Mouse (Mus musculus) left cerebral cortex, postnatal 25 days (tissue): Measurements from ENCODE around the gene Cfap43. TPM values are rescaled to one million over a fixed set of nuclear protein-coding genes. Genes with fewer than 3 reads are reported as not detected.
"Not testable (repeated sequence)": the region's sequence is repeated elsewhere in the genome, so short reads cannot be mapped to it uniquely, and the experiment has no call there.

Experiments
- DNase-seq, 2 experiments: peaks; one replicate each; pipeline ENCODE4 v3.0.0; 2022; ENCODE audit warnings: low spot score in 2 of 2, mixed read lengths in 1 of 2
- intact Hi-C: fragments of 180-260 bp; cut with DNase I; formaldehyde crosslinking; loops from one replicate; pipeline ENCODE4 v1.15.1; 2025
- total RNA-seq, 2 experiments: library from RNA; stranded (reverse); gene quantifications; 2 replicates each; pipeline ENCODE4 v1.2.3; 2021

The Cfap43 gene
- total RNA-seq, 2 experiments from 2014 or later = 0.16 to 0.64 TPM

DNA sequence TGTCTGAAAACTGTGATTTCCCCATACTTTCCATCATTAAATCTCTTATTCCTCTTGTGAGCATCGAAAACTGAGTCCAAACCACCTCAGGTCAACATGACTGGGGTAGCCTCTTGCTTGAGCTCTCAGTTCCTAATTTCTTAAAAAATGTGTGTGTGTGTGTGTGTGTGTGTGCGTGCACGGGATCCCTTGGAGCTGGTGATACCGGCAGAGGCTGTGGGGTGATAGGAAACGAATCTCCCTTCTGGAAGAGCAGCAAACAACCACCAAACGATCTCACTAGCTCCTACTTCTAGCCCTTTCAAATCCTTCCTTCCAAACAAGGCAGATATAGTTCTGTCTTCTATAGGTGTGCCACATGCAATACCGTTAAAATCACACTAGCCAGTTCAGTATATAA is 54.4 kb downstream of the Cfap43 start:
- intact Hi-C loops = no loop called here
- DNase-seq = no peak

DNA sequence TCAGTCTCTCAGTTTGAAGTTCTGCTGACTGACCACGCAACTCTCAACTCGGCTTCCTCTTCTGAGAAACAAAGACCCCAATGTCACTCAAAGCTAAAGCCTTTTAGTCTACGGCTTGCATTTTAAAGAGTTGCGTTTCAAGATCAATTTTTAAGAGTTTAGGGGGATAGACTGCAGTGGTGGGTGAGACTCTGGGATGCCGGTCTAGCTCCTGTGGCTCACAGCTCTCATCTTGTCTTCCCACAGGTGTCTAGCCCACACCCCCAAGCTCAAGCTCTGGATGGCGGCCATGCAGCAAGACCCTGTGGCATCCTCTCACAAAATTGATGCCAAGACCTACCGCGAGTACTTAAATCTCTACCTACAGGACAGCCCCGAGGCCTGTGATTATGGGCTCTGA is 55.0 kb downstream of the Cfap43 start:
- no peak for DNase-seq
- intact Hi-C loops = no loop called here

DNA sequence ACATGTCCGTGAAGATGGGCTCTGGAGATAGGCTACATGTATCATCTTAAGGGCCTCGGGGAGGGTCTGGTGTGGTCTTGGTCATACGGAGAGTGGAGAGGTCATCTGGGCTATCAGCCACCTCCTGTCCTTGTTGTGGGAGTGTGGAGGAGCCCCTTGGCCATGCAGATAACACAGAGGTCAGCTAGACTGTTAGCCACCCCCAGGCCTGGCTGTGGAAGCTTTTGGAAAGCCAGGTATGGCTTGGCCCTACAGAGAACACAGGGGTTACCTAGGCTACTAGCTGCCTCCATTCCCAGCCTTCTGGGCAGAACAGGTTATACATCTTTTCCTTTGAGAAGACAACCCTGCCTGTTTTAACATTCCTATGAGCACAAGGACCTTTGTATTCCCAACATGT is 56.5 kb downstream of the Cfap43 start:
- DNase-seq = no peak
- intact Hi-C loops = no loop called here

DNA sequence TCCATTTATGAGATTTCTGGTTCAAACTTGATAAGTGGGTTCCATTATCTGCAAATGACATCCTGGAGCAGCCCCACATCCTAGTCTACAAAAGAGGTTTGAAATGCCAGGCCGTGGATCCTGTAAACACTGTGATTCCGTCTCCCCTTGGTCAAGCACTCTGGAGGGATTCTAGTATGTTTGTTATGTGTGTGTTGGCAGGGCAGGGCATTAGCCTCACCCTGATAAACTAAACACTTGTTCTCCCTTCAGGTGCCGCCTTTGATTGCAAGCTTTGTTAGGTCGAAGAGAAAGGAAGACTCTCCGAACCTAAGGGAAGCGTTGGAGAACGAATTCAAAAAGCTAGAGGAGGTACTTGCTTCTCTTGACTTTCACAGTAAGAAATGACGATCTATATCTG is 59.9 kb downstream of the Cfap43 start:
- intact Hi-C loops = no loop called here
- no peak for DNase-seq

DNA sequence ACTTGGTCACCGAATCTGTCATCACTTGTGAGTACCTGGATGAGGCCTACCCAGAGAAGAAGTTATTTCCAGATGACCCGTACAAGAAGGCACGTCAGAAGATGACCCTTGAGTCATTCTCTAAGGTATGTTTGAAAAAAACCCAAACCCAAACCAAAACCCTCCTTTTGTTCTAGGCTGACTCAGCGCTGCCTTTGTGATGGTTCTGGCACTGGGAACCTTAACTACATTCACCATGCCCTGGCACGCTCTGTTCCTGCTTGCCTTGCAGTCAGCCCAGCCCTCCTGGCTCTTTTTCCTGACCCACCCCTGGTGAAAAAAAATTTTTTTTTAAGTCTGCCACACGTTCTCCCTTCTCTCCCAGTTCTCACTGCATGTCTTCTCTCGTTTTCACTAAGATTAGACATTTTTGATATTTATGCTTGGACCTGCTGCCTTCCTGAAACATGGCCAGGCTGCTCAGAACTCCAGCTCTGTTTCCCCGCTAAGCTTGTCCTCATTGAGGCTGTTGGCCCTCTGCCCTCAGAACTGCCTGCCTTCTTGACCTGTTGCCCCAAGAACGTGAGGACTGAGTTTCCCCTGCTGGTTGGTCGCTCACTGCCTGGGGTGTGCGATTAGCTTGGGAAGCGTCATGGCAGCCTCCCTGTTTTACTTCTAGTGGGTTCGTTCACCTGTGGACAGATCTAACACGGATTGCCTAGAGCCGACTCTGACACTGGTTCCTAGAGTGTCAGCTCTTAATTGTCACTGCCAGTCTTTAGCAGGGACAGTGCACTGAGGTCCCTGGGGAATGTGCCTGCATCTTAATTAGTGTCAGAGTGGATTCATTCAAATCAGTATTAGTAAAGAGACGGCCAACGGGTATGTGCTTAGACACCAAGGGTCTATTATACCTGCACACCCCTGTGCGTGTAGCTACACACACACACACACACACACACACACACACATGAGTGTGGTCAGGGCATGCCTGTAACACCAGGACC is 60.8 kb downstream of the Cfap43 start:
- intact Hi-C loops = no loop called here
- no peak for DNase-seq

DNA sequence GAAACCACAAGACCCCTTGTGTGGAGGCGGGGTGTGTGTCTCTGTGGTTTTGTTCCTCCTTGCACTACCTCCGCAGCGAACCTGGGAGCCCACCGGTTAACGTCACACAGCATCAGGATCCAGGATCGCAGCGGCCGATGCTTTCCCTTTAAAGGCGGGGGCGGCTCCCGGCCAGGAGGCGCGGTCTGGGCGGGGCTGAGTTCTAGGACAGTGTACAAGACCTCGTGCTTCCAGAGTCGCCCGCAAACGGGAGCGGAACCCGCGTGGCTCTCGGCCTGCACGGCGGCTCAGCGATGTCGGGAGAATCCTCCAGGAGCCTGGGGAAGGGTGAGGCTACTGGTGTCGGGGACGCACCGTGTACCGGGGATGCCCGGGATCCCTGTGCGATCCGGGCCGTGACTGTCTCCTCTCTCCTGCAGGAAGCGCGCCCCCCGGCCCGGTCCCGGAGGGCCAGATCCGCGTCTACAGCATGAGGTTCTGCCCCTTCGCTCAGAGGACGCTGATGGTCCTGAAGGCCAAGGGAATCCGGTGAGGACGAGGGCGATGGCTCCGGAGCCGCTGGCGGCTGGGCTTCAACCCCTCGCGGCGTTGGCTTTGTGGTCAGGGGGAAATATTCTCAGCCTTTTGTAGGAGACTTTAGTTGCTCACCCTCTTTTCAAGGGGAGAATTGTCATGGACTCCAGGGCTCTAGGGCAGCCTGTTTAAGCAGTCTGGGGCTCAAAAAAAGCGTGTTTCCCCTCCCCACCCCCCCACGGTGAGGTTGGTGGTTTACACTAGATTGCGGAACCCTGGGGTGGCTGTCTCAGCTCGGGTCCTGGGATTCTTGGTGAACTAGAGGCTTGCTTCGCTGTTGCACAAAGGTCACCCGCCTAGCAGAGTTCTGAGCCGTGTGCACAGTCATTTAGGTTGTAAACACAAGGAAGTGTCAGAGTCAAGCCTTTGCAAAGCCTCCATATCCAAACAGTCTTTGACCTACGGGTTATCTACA is 64.0 kb downstream of the Cfap43 start, which contains the start of gene Gsto1:
TSS of gene Gsto1 (plus strand) at position 175 of the 988 bp plus-strand sequence.
- DNase-seq = peak; percentile 89 to 94
- intact Hi-C loops = no loop called here

DNA sequence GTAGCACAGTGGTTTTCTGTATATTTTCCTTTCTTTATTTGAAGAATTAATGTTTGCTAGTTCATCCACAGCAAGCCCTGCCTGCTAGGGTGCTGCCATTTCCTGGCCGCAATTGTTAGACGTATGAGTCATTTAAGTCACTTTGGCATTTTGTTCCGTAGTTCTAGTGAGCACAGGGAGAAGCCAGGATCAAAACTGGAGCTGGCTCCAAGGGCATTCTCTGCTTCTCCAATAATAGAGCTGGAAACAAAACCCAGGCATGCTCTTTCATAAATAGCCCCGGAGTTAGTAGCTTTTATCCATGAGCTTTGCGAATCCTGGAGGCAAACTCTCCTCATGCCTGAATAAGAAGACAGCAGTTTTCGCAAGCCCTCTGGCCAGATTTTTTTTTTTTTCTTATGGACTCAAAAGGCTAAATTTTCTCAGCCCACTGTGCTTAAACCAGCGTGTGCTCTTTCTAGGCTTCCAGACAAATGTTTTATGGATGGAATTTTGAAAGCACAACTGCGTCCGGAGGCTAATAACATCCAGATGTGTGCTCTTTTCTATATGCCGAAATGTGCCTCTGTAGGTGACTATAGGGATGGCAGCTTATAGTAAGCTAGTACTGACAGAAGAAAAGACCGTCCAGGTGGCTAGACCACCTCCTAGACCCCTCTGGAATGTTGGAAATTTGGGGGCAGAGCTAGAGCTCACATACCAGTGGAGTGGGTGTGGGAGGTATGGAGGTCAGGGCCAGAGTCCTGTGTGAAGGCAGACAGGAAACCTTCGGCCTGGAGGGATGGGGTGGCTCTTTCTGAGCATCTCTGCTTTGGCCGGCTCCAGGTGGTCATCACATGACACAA is 64.9 kb downstream of the Cfap43 start:
- intact Hi-C loops = no loop called here
- peak; percentile 13 to 14 for DNase-seq

DNA sequence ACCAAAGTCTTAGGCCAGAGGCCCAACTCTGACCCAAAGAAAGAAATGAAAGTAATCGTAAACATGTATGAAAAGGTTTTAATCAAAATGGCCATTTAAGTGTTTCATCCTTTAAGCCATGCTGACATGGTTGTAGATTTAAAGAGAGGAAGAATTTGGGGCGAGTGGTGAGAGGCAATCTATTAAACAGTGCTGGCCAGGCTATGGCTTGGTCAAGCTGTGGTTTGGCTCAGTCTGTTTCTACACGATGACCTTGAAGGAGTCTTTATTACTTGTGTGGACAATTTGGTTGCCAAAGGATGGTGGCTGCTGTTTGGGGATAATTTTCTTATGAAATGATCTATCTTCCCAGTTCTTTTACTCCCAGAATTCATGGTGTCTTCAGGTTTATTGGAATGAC is 66.0 kb downstream of the Cfap43 start:
- intact Hi-C loops = no loop called here
- DNase-seq = no peak

DNA sequence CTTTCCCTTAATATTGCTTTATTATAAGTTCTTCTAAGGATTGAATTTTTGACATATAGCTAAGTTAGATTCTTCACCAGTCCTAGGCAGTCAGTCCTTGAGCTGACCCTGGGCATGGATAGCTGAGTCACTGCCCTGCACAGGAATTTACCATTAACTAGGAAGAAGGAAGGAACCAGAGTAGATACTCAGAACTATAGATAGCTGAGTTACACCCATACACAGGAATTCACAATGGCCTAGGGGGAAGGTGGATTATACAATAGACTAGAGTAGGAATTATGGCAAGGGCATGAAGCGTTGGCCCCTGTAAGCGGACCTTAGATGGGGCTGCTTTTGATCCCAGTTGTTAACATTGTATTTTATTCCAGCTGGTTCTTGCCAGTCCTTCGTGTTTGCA is 67.0 kb downstream of the Cfap43 start:
- DNase-seq, intact Hi-C loops: not testable (repeated sequence)

DNA sequence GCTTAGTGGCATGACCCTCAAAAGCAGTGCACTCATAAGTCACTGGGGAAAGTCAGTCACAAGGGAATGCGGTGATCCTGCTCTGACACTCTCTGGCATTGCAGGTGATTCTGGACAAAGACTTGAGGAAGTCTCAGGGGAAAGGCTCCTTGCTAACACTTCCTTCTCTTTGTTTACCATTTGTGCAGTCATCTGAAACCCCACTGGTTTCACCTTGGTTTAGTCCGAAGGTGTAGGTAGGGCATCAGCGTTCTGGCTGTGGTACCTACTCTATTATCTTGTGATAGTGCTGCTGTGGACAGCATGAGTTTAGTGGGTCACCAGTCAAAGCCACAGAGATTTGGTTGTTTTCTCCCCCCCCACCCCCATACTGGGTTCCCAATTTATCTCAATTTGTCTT is 69.4 kb downstream of the Cfap43 start:
- intact Hi-C loops = no loop called here
- no peak for DNase-seq

DNA sequence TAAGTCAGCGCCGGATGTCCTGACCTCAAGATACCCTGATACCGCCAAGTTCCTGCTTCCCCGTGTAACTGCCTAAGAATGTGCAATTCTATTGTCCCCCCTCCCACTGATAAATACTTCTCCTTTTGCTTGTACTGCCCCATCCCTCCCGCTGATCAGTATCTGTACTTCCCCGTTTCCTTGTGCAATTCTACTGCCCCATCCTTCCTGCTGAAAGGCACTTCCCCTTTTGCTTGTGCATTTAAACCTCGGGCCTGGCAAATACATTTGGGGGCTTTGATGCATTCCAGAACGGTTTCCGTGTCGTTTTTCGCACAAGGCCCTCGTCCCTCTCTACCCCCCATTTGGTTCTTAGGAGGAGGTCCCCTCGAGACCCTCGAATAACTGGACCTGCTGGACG is 77.9 kb downstream of the Cfap43 start:
- DNase-seq, intact Hi-C loops: not testable (repeated sequence)

DNA sequence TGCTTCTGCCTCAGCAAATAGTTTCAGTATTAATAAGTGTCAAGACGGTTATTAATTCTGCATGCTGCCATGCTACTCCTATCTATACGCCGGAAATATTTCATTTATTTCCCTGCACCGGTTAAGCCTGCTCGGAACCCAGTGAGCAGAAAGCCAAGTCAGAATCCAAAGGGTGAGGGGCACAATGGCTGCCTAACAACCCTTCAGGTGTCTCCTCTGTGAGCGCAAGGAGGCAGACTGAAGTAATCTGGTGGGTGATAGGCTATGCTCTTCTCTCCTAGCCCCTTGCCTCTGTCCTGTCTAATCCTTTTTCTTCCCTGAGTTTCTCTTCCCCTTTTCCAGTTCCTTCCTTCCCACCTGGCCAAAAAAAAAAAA is 81.6 kb downstream of the Cfap43 start:
- no peak for DNase-seq
- intact Hi-C loops = no loop called here

DNA sequence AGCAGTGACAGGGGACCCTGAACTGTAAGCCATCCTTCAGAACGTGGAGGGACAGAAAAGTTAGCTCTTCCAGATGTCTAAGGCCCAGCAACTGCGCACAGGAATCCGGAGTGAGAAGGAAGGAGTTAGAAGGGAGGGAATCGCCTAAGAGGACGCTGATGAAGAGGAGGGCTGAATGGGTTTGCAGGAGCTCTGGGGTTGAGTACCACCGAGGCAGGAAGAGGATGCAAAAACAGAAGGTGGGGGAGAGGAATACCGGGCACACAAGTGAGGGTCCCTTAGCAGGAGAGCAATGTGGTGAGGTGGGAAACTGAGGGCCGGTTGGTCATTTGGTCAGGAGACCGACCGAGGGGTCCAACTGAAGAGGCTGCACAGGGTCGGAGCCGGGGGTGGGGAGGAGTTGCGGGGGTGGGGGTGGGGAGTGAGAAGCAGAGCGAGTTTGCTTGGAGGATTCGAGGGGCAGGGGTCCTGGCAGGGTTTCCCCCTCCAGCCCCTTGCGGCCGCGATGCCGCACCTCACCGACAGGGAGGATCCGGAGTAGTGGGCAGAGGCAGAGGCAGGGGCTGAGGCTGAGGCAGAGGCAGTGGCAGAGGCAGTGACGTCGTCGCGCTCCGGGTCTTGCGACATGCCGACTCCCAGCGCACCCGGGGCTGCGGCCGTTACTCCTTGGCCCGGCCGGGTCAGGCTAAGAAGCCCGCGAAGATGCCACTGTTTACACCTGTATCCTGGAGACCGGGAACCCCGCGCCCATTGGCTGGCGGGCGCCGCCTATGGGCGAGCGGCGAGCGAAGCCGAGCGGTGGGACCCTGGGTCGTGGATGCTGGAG is 82.2 kb downstream of the Cfap43 start:
- intact Hi-C loops = no loop called here
- peak; percentile 52 to 67 for DNase-seq

DNA sequence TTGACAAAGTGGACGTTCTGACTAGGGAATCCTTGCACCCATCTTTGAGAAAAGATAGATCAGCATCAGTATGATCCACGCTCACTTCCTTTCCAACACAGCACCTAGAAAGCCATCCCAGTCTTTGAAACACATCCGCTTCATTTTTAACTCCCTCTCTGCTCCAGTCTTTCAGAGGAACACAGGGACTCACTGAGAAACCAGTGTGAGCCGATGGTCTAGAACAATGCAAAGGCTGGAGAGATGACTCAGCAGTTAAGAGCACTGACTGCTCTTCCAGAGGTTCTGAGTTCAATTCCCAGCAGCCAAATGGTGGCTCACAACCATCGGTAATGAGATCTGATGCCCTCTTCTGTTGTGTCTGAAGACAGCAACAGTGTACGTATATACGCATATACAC is 83.3 kb downstream of the Cfap43 start:
- no peak for DNase-seq

DNA sequence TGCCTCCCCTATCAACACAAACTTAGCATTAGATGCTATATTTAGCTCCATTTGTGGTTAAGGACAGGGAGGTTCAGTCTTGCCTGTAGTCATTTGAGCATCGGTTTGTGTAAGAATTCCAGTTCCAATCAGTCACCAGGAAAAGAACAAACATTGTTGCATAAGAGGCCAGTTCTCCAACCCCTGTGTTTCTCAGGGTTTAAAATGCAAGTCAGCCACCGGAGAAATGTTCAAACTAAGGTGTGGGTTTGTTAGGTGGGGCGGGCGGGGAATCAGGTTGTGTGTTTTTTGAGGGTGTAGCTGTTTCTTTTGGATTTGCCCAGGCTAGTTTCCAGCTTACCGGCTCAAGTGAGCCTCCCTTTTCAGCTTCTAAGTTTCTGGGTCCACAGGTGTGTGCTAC is 84.5 kb downstream of the Cfap43 start:
- intact Hi-C loops = no loop called here
- no peak for DNase-seq

More for the DNA sequence above, 83.3 kb downstream of the Cfap43 start:
- intact Hi-C loops = no loop called here

DNA sequence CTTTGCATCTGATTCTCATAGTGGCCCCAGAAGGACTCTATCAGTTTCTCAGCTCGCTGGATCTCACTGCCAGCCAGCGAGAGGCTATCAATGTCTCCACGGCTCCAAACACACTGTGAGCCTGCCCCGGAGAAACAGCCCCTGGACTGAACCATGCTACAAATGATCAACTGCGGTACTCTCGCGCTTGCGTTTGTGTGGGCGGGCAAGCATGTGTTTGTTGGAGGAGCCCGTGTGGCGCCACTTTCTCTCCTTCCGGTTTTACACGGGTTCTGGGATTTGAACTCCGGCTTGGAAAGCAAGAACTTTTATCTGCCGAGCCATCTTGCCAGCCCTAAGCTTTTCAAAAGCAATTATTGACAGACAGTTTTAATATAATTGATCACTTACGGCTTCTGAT is 86.8 kb downstream of the Cfap43 start:
- DNase-seq = no peak
- intact Hi-C loops = no loop called here

DNA sequence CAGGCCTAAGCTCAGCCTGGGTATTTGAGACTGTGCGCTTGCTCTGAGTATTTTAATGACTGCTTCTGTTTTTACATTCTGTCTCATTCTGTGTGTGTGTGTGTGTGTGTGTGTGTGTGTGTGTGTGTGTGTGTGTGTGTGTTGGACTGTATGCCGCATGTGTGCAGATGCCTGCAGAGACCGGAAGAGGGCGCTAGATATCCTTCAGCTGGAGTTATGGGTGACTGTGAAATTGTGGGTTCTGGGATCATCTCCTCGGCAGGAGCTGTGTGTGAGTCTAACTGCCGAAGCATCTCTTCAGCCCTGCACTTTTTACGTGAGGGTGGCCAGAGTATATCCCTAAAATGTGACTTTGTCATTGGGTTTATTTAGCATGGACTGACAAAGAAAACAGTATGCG is 88.0 kb downstream of the Cfap43 start:
- intact Hi-C loops = no loop called here
- no peak for DNase-seq

DNA sequence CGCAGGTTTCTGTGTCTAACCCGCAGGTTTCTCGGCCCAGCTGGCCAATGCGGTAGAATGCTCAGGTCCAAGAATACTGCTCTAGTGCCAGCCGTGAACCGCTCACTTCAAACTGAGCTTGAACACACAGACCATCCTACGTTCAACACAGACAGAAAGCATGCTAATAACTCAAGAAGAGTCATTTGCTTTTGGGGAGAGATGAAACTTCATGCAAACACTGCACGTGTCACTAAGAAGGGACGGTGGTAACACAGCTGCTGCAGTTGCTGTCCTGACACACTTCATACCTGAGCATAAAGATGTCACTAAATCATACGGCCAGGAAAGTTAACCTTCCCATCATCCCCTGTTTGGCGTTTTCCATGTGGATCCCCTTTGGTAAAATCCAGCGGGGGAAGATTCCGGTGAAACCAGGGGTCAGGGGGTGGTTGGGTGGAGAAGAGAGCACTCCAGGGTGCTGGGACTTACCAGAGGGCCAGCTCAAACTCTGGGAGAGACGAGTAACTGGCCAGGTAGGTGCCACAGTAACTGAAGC is 89.1 kb downstream of the Cfap43 start:
- DNase-seq = no peak
- intact Hi-C loops = no loop called here
